Mouse (Mus musculus): ENCODE results near the gene Pou3f1.

Pou3f1 gene

GRCm38 (mm10) chr4:124658412-124658851, 1.8 kb downstream of the Pou3f1 start:
- peak; percentile 19 for DNase-seq

GRCm38 (mm10) chr4:124659251-124660217, 2.9 kb downstream of the Pou3f1 start:
- DNase-seq, result peak; percentile 31

GRCm38 (mm10) chr4:124660603-124661002, 4.0 kb downstream of the Pou3f1 start:
- DNase-seq, result no peak

- DNase-seq, result peak; percentile 42
Observed at GRCm38 (mm10) chr4:124663034-124663433, 6.4 kb downstream of the Pou3f1 start.

GRCm38 (mm10) chr4:124664185-124664584, 7.6 kb downstream of the Pou3f1 start:
- DNase-seq, result no peak

- no peak for DNase-seq
Observed at GRCm38 (mm10) chr4:124664604-124665003, 8.0 kb downstream of the Pou3f1 start.

GRCm38 (mm10) chr4:124667476-124668033, 10.9 kb downstream of the Pou3f1 start:
- DNase-seq, result no peak

GRCm38 (mm10) chr4:124668078-124668477, 11.5 kb downstream of the Pou3f1 start:
- DNase-seq, result no peak

- peak; percentile 51 for DNase-seq
Observed at GRCm38 (mm10) chr4:124670232-124670631, 13.6 kb downstream of the Pou3f1 start.

GRCm38 (mm10) chr4:124671583-124671982, 15.0 kb downstream of the Pou3f1 start:
- no peak for DNase-seq

- no peak for DNase-seq
Observed at GRCm38 (mm10) chr4:124672347-124673320, 16.0 kb downstream of the Pou3f1 start.

- no peak for DNase-seq
Observed at GRCm38 (mm10) chr4:124674334-124675032, 17.9 kb downstream of the Pou3f1 start.

GRCm38 (mm10) chr4:124675037-124675436, 18.4 kb downstream of the Pou3f1 start:
- peak; percentile 85 for DNase-seq

GRCm38 (mm10) chr4:124675958-124676357, 19.4 kb downstream of the Pou3f1 start:
- no peak for DNase-seq

GRCm38 (mm10) chr4:124682270-124682669, 25.7 kb downstream of the Pou3f1 start:
- no peak for DNase-seq

GRCm38 (mm10) chr4:124683474-124683873, 26.9 kb downstream of the Pou3f1 start:
- no peak for DNase-seq

GRCm38 (mm10) chr4:124685004-124685403, 28.4 kb downstream of the Pou3f1 start:
- no peak for DNase-seq

- no peak for DNase-seq
Observed at GRCm38 (mm10) chr4:124685453-124685852, 28.8 kb downstream of the Pou3f1 start.

GRCm38 (mm10) chr4:124685897-124686402, 29.3 kb downstream of the Pou3f1 start:
- DNase-seq, result peak; percentile 25

- DNase-seq, result no peak
Observed at GRCm38 (mm10) chr4:124691455-124691854, 34.8 kb downstream of the Pou3f1 start.

- DNase-seq, result no peak
Observed at GRCm38 (mm10) chr4:124692416-124692861, 35.8 kb downstream of the Pou3f1 start.
